Mouse (Mus musculus) cerebellum, adult 11-12 months (tissue): ENCODE data around the gene Unk.

Experiments used
- DNase-seq: peaks from one replicate; pipeline ENCODE4 v3.0.0; 2022

The Unk gene

GRCm38 (mm10) chr11:116030088-116030897 is at the start of gene Unk:
Gene Unk, plus strand, starts transcription at chr11:116030322.
- peak; percentile 99 for DNase-seq

- peak; percentile 53 for DNase-seq
These were observed 47.6 kb upstream of the Unk start for GRCm38 (mm10) chr11:115982472-115982871.

GRCm38 (mm10) chr11:115983291-115983690 is 46.8 kb upstream of the Unk start:
- peak; percentile 42 for DNase-seq

- no peak for DNase-seq
These were observed 40.4 kb upstream of the Unk start for GRCm38 (mm10) chr11:115989686-115990085.

GRCm38 (mm10) chr11:115992098-115992497 is 38.0 kb upstream of the Unk start:
- no peak for DNase-seq

GRCm38 (mm10) chr11:115995256-115995655 is 34.9 kb upstream of the Unk start:
- no peak for DNase-seq

GRCm38 (mm10) chr11:115997047-115997446 is 33.1 kb upstream of the Unk start:
- no peak for DNase-seq

- peak; percentile 63 for DNase-seq
These were observed 32.5 kb upstream of the Unk start for GRCm38 (mm10) chr11:115997662-115998061.

GRCm38 (mm10) chr11:115999027-115999426 is 31.1 kb upstream of the Unk start:
- DNase-seq: no peak

- peak; percentile 70 for DNase-seq
These were observed 30.5 kb upstream of the Unk start for GRCm38 (mm10) chr11:115999538-116000143.

- DNase-seq: no peak
These were observed 29.5 kb upstream of the Unk start for GRCm38 (mm10) chr11:116000607-116001006.

- no peak for DNase-seq
These were observed 28.4 kb upstream of the Unk start for GRCm38 (mm10) chr11:116001725-116002124.

GRCm38 (mm10) chr11:116002894-116003293 is 27.2 kb upstream of the Unk start:
- DNase-seq: no peak

GRCm38 (mm10) chr11:116004186-116004823 is 25.8 kb upstream of the Unk start:
- DNase-seq: no peak

- DNase-seq: no peak
These were observed 25.1 kb upstream of the Unk start for GRCm38 (mm10) chr11:116004840-116005700.

- no peak for DNase-seq
These were observed 24.3 kb upstream of the Unk start for GRCm38 (mm10) chr11:116005701-116006419.

GRCm38 (mm10) chr11:116007095-116007850 is 22.8 kb upstream of the Unk start:
- DNase-seq: no peak

GRCm38 (mm10) chr11:116008411-116008810 is 21.7 kb upstream of the Unk start:
- no peak for DNase-seq

GRCm38 (mm10) chr11:116008832-116009375 is 21.2 kb upstream of the Unk start:
- DNase-seq: no peak

GRCm38 (mm10) chr11:116009661-116010060 is 20.5 kb upstream of the Unk start:
- peak; percentile 97 for DNase-seq

- peak; percentile 73 for DNase-seq
These were observed 20.0 kb upstream of the Unk start for GRCm38 (mm10) chr11:116010146-116010545.
